Mouse (Mus musculus) left cerebral cortex, postnatal 14 days (tissue): ENCODE measurements around the gene Zfp296. TPM values are rescaled to one million over a fixed set of nuclear protein-coding genes. Genes with fewer than 3 reads are reported as not detected.

ENCODE experiments used
- total RNA-seq, 2 experiments: library from RNA; stranded (reverse); gene quantifications; 2 replicates each; pipeline ENCODE4 v1.2.3; 2021

Gene Zfp296
- total RNA-seq, 2 experiments from 2014 or later = 0.51 to 0.68 TPM

Other genes with a start within 250 kb of the Zfp296 start
- gene Ercc1, start 232.5 kb upstream of the Zfp296 start, total RNA-seq = 10 to 100 TPM; 42.7 to 44.0 TPM
- 10 to 100 TPM; 20.6 to 20.9 TPM for gene Cd3eap, start 217.8 kb upstream of the Zfp296 start, total RNA-seq
- 1 to 10 TPM; 6.0 to 6.7 TPM for gene Ppp1r13l, start 217.5 kb upstream of the Zfp296 start, total RNA-seq
- 10 to 100 TPM; 32.7 to 35.5 TPM for gene Ercc2, start 195.3 kb upstream of the Zfp296 start, total RNA-seq
- gene Klc3, start 173.2 kb upstream of the Zfp296 start, total RNA-seq = 1 to 10 TPM in 1 of 2 experiments, under 1 TPM in 1; 0.75 to 2.2 TPM
- gene Ckm, start 172.5 kb upstream of the Zfp296 start, total RNA-seq = under 1 TPM; 0.36 to 0.86 TPM
- 10 to 100 TPM; 89.9 to 96.7 TPM for gene Mark4, start 118.5 kb upstream of the Zfp296 start, total RNA-seq
- gene Exoc3l2, start 114.0 kb upstream of the Zfp296 start, total RNA-seq = under 1 TPM; 0.37 to 0.80 TPM
- 1 to 10 TPM; 7.1 to 7.2 TPM for gene Bloc1s3, start 68.9 kb upstream of the Zfp296 start, total RNA-seq
- 10 to 100 TPM; 17.7 to 18.1 TPM for gene Trappc6a, start 68.9 kb upstream of the Zfp296 start, total RNA-seq
- 1 to 10 TPM in 1 of 2 experiments, under 1 TPM in 1; 0.68 to 1.1 TPM for gene Nkpd1, start 59.4 kb upstream of the Zfp296 start, total RNA-seq
- gene Ppp1r37, start 14.2 kb upstream of the Zfp296 start, total RNA-seq = 10 to 100 TPM; 87.9 to 98.8 TPM
- gene Gemin7, start 308 bp downstream of the Zfp296 start, total RNA-seq = 10 to 100 TPM; 43.8 to 46.0 TPM
- 10 to 100 TPM; 84.4 to 84.6 TPM for gene Clasrp, start 27.2 kb downstream of the Zfp296 start, total RNA-seq
- 1 to 10 TPM; 6.1 to 6.3 TPM for gene Relb, start 52.2 kb downstream of the Zfp296 start, total RNA-seq
- 100 to 1,000 TPM; 156 to 159 TPM for gene Clptm1, start 87.7 kb downstream of the Zfp296 start, total RNA-seq
- not detected for gene Apoc2, start 100.7 kb downstream of the Zfp296 start, total RNA-seq
- gene Gm44805, start 104.1 kb downstream of the Zfp296 start, total RNA-seq = not detected
- not detected for gene Apoc4, start 104.2 kb downstream of the Zfp296 start, total RNA-seq
- 1 to 10 TPM; 2.2 to 3.3 TPM for gene Apoc1, start 115.4 kb downstream of the Zfp296 start, total RNA-seq
- 1,000 to 10,000 TPM; 1,873 to 2,039 TPM for gene Apoe, start 121.9 kb downstream of the Zfp296 start, total RNA-seq
- 100 to 1,000 TPM; 104 to 120 TPM for gene Tomm40, start 138.2 kb downstream of the Zfp296 start, total RNA-seq
- 10 to 100 TPM; 11.6 to 15.2 TPM for gene Nectin2, start 173.2 kb downstream of the Zfp296 start, total RNA-seq
- 10 to 100 TPM; 10.7 to 11.0 TPM for gene Bcam, start 193.7 kb downstream of the Zfp296 start, total RNA-seq
- gene Cblc, start 219.5 kb downstream of the Zfp296 start, total RNA-seq = not detected
- gene Bcl3, start 245.5 kb downstream of the Zfp296 start, total RNA-seq = 1 to 10 TPM in 1 of 2 experiments, not detected in 1; 1.2 TPM